Mouse (Mus musculus): Measurements from ENCODE around the gene Gm28308.
A peak's percentile ranks its signal among the peaks of the same experiment; 100 is the strongest.

The Gm28308 gene

GRCm38 (mm10) chr6:52203371-52204049 lies 9.6 kb downstream of the Gm28308 start:
- no peak for DNase-seq

GRCm38 (mm10) chr6:52203121-52203370 lies 10.1 kb downstream of the Gm28308 start:
- no peak for DNase-seq

GRCm38 (mm10) chr6:52202362-52203120 lies 10.6 kb downstream of the Gm28308 start:
- DNase-seq = no peak

- DNase-seq = no peak
These were observed 11.9 kb downstream of the Gm28308 start for GRCm38 (mm10) chr6:52201269-52201668.

- DNase-seq = no peak
These were observed 12.3 kb downstream of the Gm28308 start for GRCm38 (mm10) chr6:52200751-52201250.

- DNase-seq = no peak
These were observed 12.9 kb downstream of the Gm28308 start for GRCm38 (mm10) chr6:52200073-52200750.

GRCm38 (mm10) chr6:52197271-52197670 lies 15.9 kb downstream of the Gm28308 start:
- peak; percentile 88 for DNase-seq

GRCm38 (mm10) chr6:52196811-52197210 lies 16.3 kb downstream of the Gm28308 start:
- DNase-seq = no peak

GRCm38 (mm10) chr6:52194690-52195089 lies 18.4 kb downstream of the Gm28308 start:
- DNase-seq = peak; percentile 84

GRCm38 (mm10) chr6:52191860-52192550 lies 21.1 kb downstream of the Gm28308 start:
- DNase-seq = peak; percentile 95

GRCm38 (mm10) chr6:52190906-52191810 lies 22.0 kb downstream of the Gm28308 start, which contains the start of gene Hoxa4:
TSS of gene Hoxa4 (minus strand) at chr6:52191753.
- peak; percentile 84 for DNase-seq

- DNase-seq = no peak
These were observed 22.7 kb downstream of the Gm28308 start for GRCm38 (mm10) chr6:52190410-52190809.

GRCm38 (mm10) chr6:52189909-52190308 lies 23.2 kb downstream of the Gm28308 start:
- DNase-seq = no peak

- DNase-seq = peak; percentile 55
These were observed 24.0 kb downstream of the Gm28308 start for GRCm38 (mm10) chr6:52189172-52189591.

- DNase-seq = no peak
These were observed 26.6 kb downstream of the Gm28308 start for GRCm38 (mm10) chr6:52186500-52186899.

- no peak for DNase-seq
These were observed 27.3 kb downstream of the Gm28308 start for GRCm38 (mm10) chr6:52185834-52186233.

GRCm38 (mm10) chr6:52185222-52185621 lies 27.9 kb downstream of the Gm28308 start:
- DNase-seq = peak; percentile 78

- DNase-seq = no peak
These were observed 28.5 kb downstream of the Gm28308 start for GRCm38 (mm10) chr6:52184668-52185067.

GRCm38 (mm10) chr6:52183311-52184080 lies 29.6 kb downstream of the Gm28308 start:
- DNase-seq = no peak

GRCm38 (mm10) chr6:52182793-52183192 lies 30.3 kb downstream of the Gm28308 start:
- DNase-seq = peak; percentile 51

- no peak for DNase-seq
These were observed 31.1 kb downstream of the Gm28308 start for GRCm38 (mm10) chr6:52182030-52182429.

Measured in embryo, embryonic 11 days (tissue).